Mouse (Mus musculus): ENCODE data around the gene Itga6. TPM values are rescaled to one million over a fixed set of nuclear protein-coding genes. Genes with fewer than 3 reads are reported as not detected.
A peak's percentile ranks its signal among the peaks of the same experiment; 100 is the strongest.

Gene Itga6
- polyA plus RNA-seq, 1 experiment from 2014 or later, result 45.0 TPM

- Histone ChIP-seq H3K4me1 (ENCODE audit: control insufficient read depth, insufficient read depth, low read length) (no peaks in the 10 kb centered on the region), H3K4me2 (ENCODE audit: low read depth, low read length) (no peak overlapping the region), H3K27ac (replicated peaks; ENCODE audit: low read depth, low read length) (no peak overlapping the region), H3K9ac (replicated peaks; ENCODE audit: low read length) (no peak overlapping the region), H3K9me3 (replicated peaks; ENCODE audit: control insufficient read depth, low read length) (no peaks in the 10 kb centered on the region), H3K27me3 (ENCODE audit: control insufficient read depth, insufficient read depth, low read length) (no peaks in the 10 kb centered on the region), H3K36me3 (replicated peaks; ENCODE audit: control insufficient read depth, insufficient read depth, low read depth, low read length) (no peaks in the 10 kb centered on the region), H3K4me3 (ENCODE audit: low read depth, low read length) (no peak overlapping the region)
- WGBS, result 75% methylated on average over 10 of the region's 10 CpGs
- ATAC-seq (replicated peaks; ENCODE audit: insufficient number of reproducible peaks, low FRiP score, low TSS enrichment, low read depth) (no peak), DNase-seq (ENCODE audit: low spot score) (no peak)
Observed at GRCm38 (mm10) chr2:71774246-71774951, 29.0 kb downstream of the Itga6 start.

- Histone ChIP-seq H3K4me3 (ENCODE audit: low read depth, low read length) (no peak overlapping the region), H3K36me3 (replicated peaks; ENCODE audit: control insufficient read depth, insufficient read depth, low read depth, low read length) (no peaks in the 10 kb centered on the region), H3K27me3 (ENCODE audit: control insufficient read depth, insufficient read depth, low read length) (no peaks in the 10 kb centered on the region), H3K4me1 (ENCODE audit: control insufficient read depth, insufficient read depth, low read length) (no peaks in the 10 kb centered on the region), H3K27ac (replicated peaks; ENCODE audit: low read depth, low read length) (no peak overlapping the region), H3K4me2 (ENCODE audit: low read depth, low read length) (no peak overlapping the region), H3K9me3 (replicated peaks; ENCODE audit: control insufficient read depth, low read length) (no peaks in the 10 kb centered on the region), H3K9ac (replicated peaks; ENCODE audit: low read length) (no peak overlapping the region)
- DNase-seq (ENCODE audit: low spot score), result no peak
- 55% methylated on average over 9 of the region's 9 CpGs for WGBS
- no peak for ATAC-seq (replicated peaks; ENCODE audit: insufficient number of reproducible peaks, low FRiP score, low TSS enrichment, low read depth)
Observed at GRCm38 (mm10) chr2:71775201-71775611, 29.8 kb downstream of the Itga6 start.

- H3K36me3 ChIP-seq (replicated peaks; ENCODE audit: control insufficient read depth, insufficient read depth, low read depth, low read length), result no peaks in the 10 kb centered on the region
- no peak overlapping the region for H3K9ac ChIP-seq (replicated peaks; ENCODE audit: low read length)
- no peaks in the 10 kb centered on the region for H3K9me3 ChIP-seq (replicated peaks; ENCODE audit: control insufficient read depth, low read length)
- no peak overlapping the region for H3K4me2 ChIP-seq (ENCODE audit: low read depth, low read length)
- ATAC-seq (replicated peaks; ENCODE audit: insufficient number of reproducible peaks, low FRiP score, low TSS enrichment, low read depth) (no peak), DNase-seq (ENCODE audit: low spot score) (no peak)
- H3K4me1 ChIP-seq (ENCODE audit: control insufficient read depth, insufficient read depth, low read length), result no peaks in the 10 kb centered on the region
- 51% methylated on average over 5 of the region's 5 CpGs for WGBS
- H3K4me3 ChIP-seq (ENCODE audit: low read depth, low read length), result no peak overlapping the region
- H3K27ac ChIP-seq (replicated peaks; ENCODE audit: low read depth, low read length), result no peak overlapping the region
- no peaks in the 10 kb centered on the region for H3K27me3 ChIP-seq (ENCODE audit: control insufficient read depth, insufficient read depth, low read length)
Observed at GRCm38 (mm10) chr2:71779266-71779888, 34.0 kb downstream of the Itga6 start.

GRCm38 (mm10) chr2:71780016-71780415 lies 34.6 kb downstream of the Itga6 start:
- no peak overlapping the region for H3K27ac ChIP-seq (replicated peaks; ENCODE audit: low read depth, low read length)
- ATAC-seq (replicated peaks; ENCODE audit: insufficient number of reproducible peaks, low FRiP score, low TSS enrichment, low read depth), result no peak
- no peak overlapping the region for H3K4me3 ChIP-seq (ENCODE audit: low read depth, low read length)

GRCm38 (mm10) chr2:71785260-71785659 lies 39.8 kb downstream of the Itga6 start:
- Histone ChIP-seq H3K27me3 (ENCODE audit: control insufficient read depth, insufficient read depth, low read length) (no peaks in the 10 kb centered on the region), H3K9ac (replicated peaks; ENCODE audit: low read length) (no peak overlapping the region), H3K4me1 (ENCODE audit: control insufficient read depth, insufficient read depth, low read length) (no peaks in the 10 kb centered on the region), H3K9me3 (replicated peaks; ENCODE audit: control insufficient read depth, low read length) (no peaks in the 10 kb centered on the region), H3K4me3 (ENCODE audit: low read depth, low read length) (no peak overlapping the region), H3K27ac (replicated peaks; ENCODE audit: low read depth, low read length) (no peak overlapping the region), H3K4me2 (ENCODE audit: low read depth, low read length) (no peak overlapping the region), H3K36me3 (replicated peaks; ENCODE audit: control insufficient read depth, insufficient read depth, low read depth, low read length) (no peaks in the 10 kb centered on the region)
- WGBS, result 68% methylated on average over 3 of the region's 3 CpGs
- DNase-seq (ENCODE audit: low spot score) (no peak), ATAC-seq (replicated peaks; ENCODE audit: insufficient number of reproducible peaks, low FRiP score, low TSS enrichment, low read depth) (no peak)

More at GRCm38 (mm10) chr2:71780016-71780415, 34.6 kb downstream of the Itga6 start:
- no peak for DNase-seq (ENCODE audit: low spot score)
- H3K9me3 ChIP-seq (replicated peaks; ENCODE audit: control insufficient read depth, low read length), result no peaks in the 10 kb centered on the region
- no peak overlapping the region for H3K9ac ChIP-seq (replicated peaks; ENCODE audit: low read length)
- no peaks in the 10 kb centered on the region for H3K4me1 ChIP-seq (ENCODE audit: control insufficient read depth, insufficient read depth, low read length)
- no peaks in the 10 kb centered on the region for H3K27me3 ChIP-seq (ENCODE audit: control insufficient read depth, insufficient read depth, low read length)
- H3K36me3 ChIP-seq (replicated peaks; ENCODE audit: control insufficient read depth, insufficient read depth, low read depth, low read length), result no peaks in the 10 kb centered on the region
- H3K4me2 ChIP-seq (ENCODE audit: low read depth, low read length), result no peak overlapping the region
- WGBS, result 69% methylated on average over 6 of the region's 6 CpGs

- H3K4me1 ChIP-seq (ENCODE audit: control insufficient read depth, insufficient read depth, low read length), result no peaks in the 10 kb centered on the region
- no peak overlapping the region for H3K4me2 ChIP-seq (ENCODE audit: low read depth, low read length)
- H3K9ac ChIP-seq (replicated peaks; ENCODE audit: low read length), result no peak overlapping the region
- ATAC-seq (replicated peaks; ENCODE audit: insufficient number of reproducible peaks, low FRiP score, low TSS enrichment, low read depth) (no peak), DNase-seq (ENCODE audit: low spot score) (no peak)
- H3K27me3 ChIP-seq (ENCODE audit: control insufficient read depth, insufficient read depth, low read length), result no peaks in the 10 kb centered on the region
- no peaks in the 10 kb centered on the region for H3K9me3 ChIP-seq (replicated peaks; ENCODE audit: control insufficient read depth, low read length)
- H3K4me3 ChIP-seq (ENCODE audit: low read depth, low read length), result no peak overlapping the region
- 42% methylated on average over 5 of the region's 5 CpGs for WGBS
- no peak overlapping the region for H3K27ac ChIP-seq (replicated peaks; ENCODE audit: low read depth, low read length)
- no peaks in the 10 kb centered on the region for H3K36me3 ChIP-seq (replicated peaks; ENCODE audit: control insufficient read depth, insufficient read depth, low read depth, low read length)
Observed at GRCm38 (mm10) chr2:71786060-71786459, 40.6 kb downstream of the Itga6 start.

- peak overlapping the region; percentile 77 for H3K9ac ChIP-seq (replicated peaks; ENCODE audit: low read length)
- DNase-seq (ENCODE audit: low spot score), result peak; percentile 78
- H3K27ac ChIP-seq (replicated peaks; ENCODE audit: low read depth, low read length), result peak overlapping the region; percentile 59; the same call in 1 of the 2 replicates
- H3K27me3 ChIP-seq (ENCODE audit: control insufficient read depth, insufficient read depth, low read length), result no peaks in the 10 kb centered on the region
- peak overlapping the region; percentile 77 for H3K4me3 ChIP-seq (ENCODE audit: low read depth, low read length)
- H3K4me1 ChIP-seq (ENCODE audit: control insufficient read depth, insufficient read depth, low read length), result no peaks in the 10 kb centered on the region
- H3K9me3 ChIP-seq (replicated peaks; ENCODE audit: control insufficient read depth, low read length), result no peaks in the 10 kb centered on the region
- ATAC-seq (replicated peaks; ENCODE audit: insufficient number of reproducible peaks, low FRiP score, low TSS enrichment, low read depth), result peak; percentile 86
- H3K36me3 ChIP-seq (replicated peaks; ENCODE audit: control insufficient read depth, insufficient read depth, low read depth, low read length), result no peaks in the 10 kb centered on the region
- H3K4me2 ChIP-seq (ENCODE audit: low read depth, low read length), result peak overlapping the region; percentile 96
- under 1% methylated on average over 47 of the region's 61 CpGs for WGBS
Observed at GRCm38 (mm10) chr2:71786591-71787155, 41.3 kb downstream of the Itga6 start.

GRCm38 (mm10) chr2:71787156-71787590 lies 41.8 kb downstream of the Itga6 start:
- no peaks in the 10 kb centered on the region for H3K9me3 ChIP-seq (replicated peaks; ENCODE audit: control insufficient read depth, low read length)
- peak overlapping the region; percentile 77 for H3K9ac ChIP-seq (replicated peaks; ENCODE audit: low read length)
- H3K4me1 ChIP-seq (ENCODE audit: control insufficient read depth, insufficient read depth, low read length), result no peaks in the 10 kb centered on the region
- ATAC-seq (replicated peaks; ENCODE audit: insufficient number of reproducible peaks, low FRiP score, low TSS enrichment, low read depth) (peak; percentile 56), DNase-seq (ENCODE audit: low spot score) (no peak)
- H3K27me3 ChIP-seq (ENCODE audit: control insufficient read depth, insufficient read depth, low read length), result no peaks in the 10 kb centered on the region
- peak overlapping the region; percentile 59 for H3K27ac ChIP-seq (replicated peaks; ENCODE audit: low read depth, low read length)
- peak overlapping the region; percentile 77 for H3K4me3 ChIP-seq (ENCODE audit: low read depth, low read length)
- peak overlapping the region; percentile 96 for H3K4me2 ChIP-seq (ENCODE audit: low read depth, low read length)
- no peaks in the 10 kb centered on the region for H3K36me3 ChIP-seq (replicated peaks; ENCODE audit: control insufficient read depth, insufficient read depth, low read depth, low read length)
- WGBS, result under 1% methylated on average over 40 of the region's 40 CpGs

Data from embryonic facial prominence, embryonic 11.5 days (tissue).